ENCODE assay signal across 9 mouse cellular contexts in genomic region chr5:34634746-34635400, GRCm38 (mm10). TPM values are rescaled to one million over a fixed set of nuclear protein-coding genes. Genes with fewer than 3 reads are reported as not detected.
DNase-seq lines count a peak whose midpoint lies in the region; ATAC-seq and TF ChIP-seq lines count a peak whose summit lies in the region.
"Had no signal": no experiment of that assay in that cellular context is flagged by ENCODE, and none has a peak within 500 bp of the region (broad histone marks: within the 10 kb centered on the region; RNA-seq: fewer than 3 reads in every experiment).

No protein-coding gene starts in this region.

- no peaks in the 10 kb centered on the region for H3K27me3 ChIP-seq in cerebellum, adult 2 months (ENCODE audit: control insufficient read depth, insufficient read depth, low read length)

- peaks cover 12% of the 10 kb centered on the region for H3K4me1 ChIP-seq in cerebellum, adult 2 months (ENCODE audit: control insufficient read depth, insufficient read depth, low read length)

- peak overlapping the region; percentile 19; the same call in 1 of the 2 replicates for H3K27ac ChIP-seq in cerebellum, adult 2 months (ENCODE audit: insufficient read depth, low read length)

- 77% methylated on average over 13 of the region's 13 CpGs for WGBS in cerebellum, adult 2 months

- no peak for TF ChIP-seq CTCF in cerebellum, adult 2 months (IDR thresholded peaks at IDR 0.05; ENCODE audit: borderline replicate concordance, insufficient read depth, low read depth, low read length)

- DNase-seq in cerebellum, adult 2 months: no peak
- peak; percentile 10 for DNase-seq in lung, postnatal 36 days
- no peak for DNase-seq in lung, postnatal 14 days
- peak; percentile 50 for DNase-seq in induced T-regulatory cell, adult 2 months (ENCODE audit: low read depth)
- DNase-seq in adrenal gland, postnatal 14 days: no peak
- no peak for DNase-seq in layer of hippocampus, adult 9-11 months
- DNase-seq: midbrain, embryonic 14.5 days had no signal

- no peak overlapping the region for H3K4me3 ChIP-seq in cerebellum, adult 2 months (replicated peaks; ENCODE audit: insufficient read depth, low read depth, low read length)

- no peak for ATAC-seq in cerebellum, adult (ENCODE audit: insufficient number of reproducible peaks, low FRiP score, low TSS enrichment)
- peak; percentile 45 for ATAC-seq in neutrophil, adult 5-6 weeks (ENCODE audit: extremely low read depth, insufficient number of reproducible peaks, low FRiP score, poor library complexity, severe bottlenecking)

- TF ChIP-seq POLR2A in cerebellum, adult 2 months (IDR thresholded peaks at IDR 0.05; ENCODE audit: borderline replicate concordance, insufficient read depth, low read length): no peak

RNA-seq across cellular contexts. Expression of gene Mfsd10, which starts 2.1 kb away (rescaled TPM):
- polyA plus RNA-seq in cerebellum, adult 2 months (2012; rRNA removed): 114 and 127 TPM in 2 replicates
- total RNA-seq in neutrophil, adult 5-6 weeks (2017): 28.6 and 36.0 TPM in 2 replicates
- total RNA-seq in adrenal gland, postnatal 14 days (2021): 37.6 and 40.3 TPM in 2 replicates

RNA-seq across cellular contexts. Expression of gene Nop14, which starts 25.1 kb away (rescaled TPM):
- 19.5 and 21.0 TPM in 2 replicates for polyA plus RNA-seq in cerebellum, adult 2 months (2012; rRNA removed)
- 33.3 and 36.9 TPM in 2 replicates for total RNA-seq in neutrophil, adult 5-6 weeks (2017)
- total RNA-seq in adrenal gland, postnatal 14 days (2021): 21.9 and 26.8 TPM in 2 replicates

RNA-seq across cellular contexts. Expression of gene Grk4, which starts 25.3 kb away (rescaled TPM):
- 4.6 TPM in 2 replicates for polyA plus RNA-seq in cerebellum, adult 2 months (2012; rRNA removed)
- total RNA-seq in neutrophil, adult 5-6 weeks (2017): 9.9 and 11.8 TPM in 2 replicates
- total RNA-seq in adrenal gland, postnatal 14 days (2021): 2.1 and 2.7 TPM in 2 replicates

Comparison
In these comparisons a context has a peak if more than half of its experiments do, and no peak if none do; other contexts are left out.
1. DNase-seq: peak in lung, postnatal 36 days (single experiment) and induced T-regulatory cell, adult 2 months (single experiment); none in cerebellum, adult 2 months (0 of 2), lung, postnatal 14 days (single experiment), adrenal gland, postnatal 14 days (single experiment) and layer of hippocampus, adult 9-11 months (single experiment).